Mouse (Mus musculus): Measurements from ENCODE around the gene Sebox.

GRCm38 (mm10) chr11:78497071-78497541 is 6.1 kb upstream of the Sebox start:
- TF ChIP-seq CTCF (IDR thresholded peaks at IDR 0.05; ENCODE audit: control insufficient read depth, insufficient read depth, insufficient replicate concordance, low read depth, low read length) (no peak), POLR2A (IDR thresholded peaks at IDR 0.05; ENCODE audit: control insufficient read depth, low read depth, low read length) (no peak)
